Mouse (Mus musculus) layer of hippocampus, adult 9-10 months (tissue): ENCODE measurements around the gene Nlgn2.
A peak's percentile ranks its signal among the peaks of the same experiment; 100 is the strongest.
"Not testable (repeated sequence)": the region's sequence is repeated elsewhere in the genome, so short reads cannot be mapped to it uniquely, and the experiment has no call there.

ENCODE experiments used
- DNase-seq: peaks from one replicate; pipeline ENCODE4 v3.0.0; 2022; ENCODE audit warnings: low spot score

Gene Nlgn2

DNA sequence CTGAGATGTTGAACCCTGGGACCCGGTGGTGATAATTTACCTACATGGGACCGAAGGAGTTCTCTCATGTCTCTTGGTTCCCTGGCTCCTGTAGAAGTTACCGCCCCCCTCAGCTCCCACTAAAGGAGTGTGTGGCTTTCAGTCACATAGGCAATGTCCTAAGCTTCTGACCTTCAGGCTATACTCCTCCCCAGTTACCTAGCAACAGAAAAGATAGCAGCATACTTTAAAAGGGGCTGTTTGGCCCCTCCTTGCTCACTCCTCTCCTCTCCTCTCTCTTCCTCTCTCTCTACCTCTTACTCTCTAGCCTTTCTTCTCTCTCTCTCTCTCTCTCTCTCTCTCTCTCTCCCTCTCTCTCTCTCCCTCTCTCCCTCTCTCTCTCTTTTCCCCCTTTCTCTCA lies 26.1 kb upstream of the Nlgn2 start:
- DNase-seq = not testable (repeated sequence)

GRCm38 (mm10) chr11:69858113-69858998 lies 20.8 kb upstream of the Nlgn2 start, which contains the start of gene Tnk1:
Gene Tnk1, minus strand, starts transcription at chr11:69858730.
- DNase-seq = no peak

- no peak for DNase-seq
These were observed 17.8 kb upstream of the Nlgn2 start for GRCm38 (mm10) chr11:69855347-69855746.

DNA sequence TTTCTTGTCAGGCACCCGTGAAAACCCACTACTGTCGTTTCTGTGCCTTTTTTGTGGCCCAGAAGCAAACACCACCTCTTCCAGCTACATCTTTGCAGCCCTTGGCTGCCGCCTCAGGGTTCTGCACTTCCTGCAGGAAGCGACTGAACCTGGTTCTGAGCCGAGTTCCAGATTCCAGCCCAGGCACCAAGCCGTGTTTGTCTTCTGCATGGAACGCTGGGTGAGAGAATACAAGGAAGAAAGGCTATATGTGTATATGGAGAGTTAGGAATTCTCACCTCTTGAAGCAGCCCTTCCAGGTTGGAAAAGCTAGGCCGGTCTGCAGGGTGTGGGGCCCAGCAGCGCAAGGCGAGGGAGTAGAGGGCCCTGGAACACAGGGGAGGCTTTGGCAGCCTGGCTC lies 17.1 kb upstream of the Nlgn2 start:
- DNase-seq = no peak

- DNase-seq = no peak
These were observed 16.4 kb upstream of the Nlgn2 start for GRCm38 (mm10) chr11:69853994-69854393.

GRCm38 (mm10) chr11:69850754-69851153 lies 13.2 kb upstream of the Nlgn2 start:
- no peak for DNase-seq

DNA sequence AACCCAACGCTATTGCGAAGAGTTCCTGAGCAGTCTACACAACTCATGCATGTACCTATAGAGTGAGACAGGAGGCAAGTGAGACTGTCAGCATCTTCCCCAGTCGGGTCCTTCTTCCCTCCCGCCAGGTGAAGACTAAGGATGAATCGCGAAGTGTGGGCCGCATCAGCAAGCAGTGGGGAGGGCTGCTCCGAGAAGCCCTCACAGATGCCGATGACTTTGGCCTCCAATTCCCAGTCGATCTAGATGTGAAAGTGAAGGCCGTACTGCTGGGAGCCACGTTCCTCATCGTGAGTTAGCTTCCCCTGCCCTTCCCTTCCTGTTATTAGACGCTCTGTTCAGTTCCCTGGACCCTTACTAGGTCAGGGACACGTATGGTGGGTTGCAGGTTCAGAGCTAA lies 12.3 kb upstream of the Nlgn2 start:
- DNase-seq = no peak

GRCm38 (mm10) chr11:69849128-69849527 lies 11.5 kb upstream of the Nlgn2 start:
- DNase-seq = no peak

GRCm38 (mm10) chr11:69848021-69848420 lies 10.4 kb upstream of the Nlgn2 start:
- no peak for DNase-seq

DNA sequence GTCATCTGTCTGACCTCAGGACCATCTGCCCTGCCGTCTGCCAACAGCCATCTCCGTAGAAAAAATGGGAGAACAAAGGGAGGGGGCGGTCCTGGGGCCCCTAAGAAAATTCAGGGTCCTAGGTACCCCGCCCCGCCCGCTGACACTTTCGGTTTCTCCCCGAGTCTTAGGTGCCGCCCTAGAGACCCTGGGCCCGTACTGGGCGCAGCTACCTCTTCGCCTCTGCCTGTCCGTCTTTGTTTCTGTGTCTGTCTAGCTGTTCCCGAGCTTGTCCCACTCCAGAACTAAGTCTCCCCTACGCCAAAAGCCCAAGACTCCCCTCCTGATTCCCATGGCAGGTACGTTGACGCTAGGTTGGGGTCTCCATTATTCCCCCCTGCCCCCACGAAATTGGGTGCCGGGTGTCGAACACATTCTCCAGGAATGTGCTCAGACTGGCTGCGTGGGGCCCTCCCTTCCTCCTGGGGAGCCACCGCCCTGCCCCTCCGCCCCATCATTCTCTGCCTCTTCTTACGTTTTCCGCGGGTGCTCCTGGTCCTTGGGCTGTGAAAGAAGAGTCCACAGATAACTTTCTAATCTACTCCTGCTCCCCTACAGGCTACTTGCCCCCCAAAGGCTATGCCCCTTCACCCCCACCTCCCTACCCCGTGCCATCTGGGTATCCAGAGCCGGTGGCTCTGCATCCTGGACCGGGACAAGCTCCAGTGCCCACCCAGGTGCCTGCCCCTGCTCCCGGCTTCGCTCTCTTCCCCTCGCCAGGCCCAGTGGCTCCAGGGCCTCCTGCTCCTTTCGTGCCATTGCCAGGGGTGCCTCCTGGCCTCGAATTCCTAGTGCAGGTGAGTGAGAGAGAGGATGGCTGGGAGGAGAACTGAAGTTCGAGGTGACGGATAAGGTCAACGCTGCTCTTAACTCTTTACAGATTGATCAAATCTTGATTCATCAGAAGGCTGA lies 9.4 kb upstream of the Nlgn2 start:
- DNase-seq = no peak

DNA sequence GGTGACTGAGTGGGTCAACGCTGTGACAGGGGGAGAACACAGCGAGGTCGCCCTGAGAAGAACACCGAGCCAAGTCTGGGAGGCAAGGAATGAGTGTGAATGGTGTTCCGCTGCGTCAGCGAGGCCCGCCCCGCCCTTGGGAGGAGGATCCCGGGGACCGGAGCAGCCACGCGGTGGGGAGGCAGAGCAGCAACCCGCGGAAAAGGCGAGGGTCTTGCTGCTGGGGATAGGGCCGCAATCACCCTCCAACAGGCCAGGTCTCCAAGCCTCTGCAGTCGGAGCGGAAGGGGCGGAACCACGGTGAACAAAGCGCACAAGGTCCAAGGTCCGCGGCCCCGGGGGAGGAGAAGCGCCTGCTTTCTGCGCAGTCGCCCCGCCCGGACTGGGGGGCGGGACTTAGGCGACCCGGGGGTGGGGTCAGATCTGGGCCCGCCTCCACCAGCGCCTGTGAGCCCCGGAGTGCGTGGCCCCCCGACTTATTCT lies 8.7 kb upstream of the Nlgn2 start, which contains the start of gene Plscr3:
TSS of gene Plscr3 (plus strand) at position 179 of the 483 bp plus-strand sequence.
- peak; percentile 65 for DNase-seq

GRCm38 (mm10) chr11:69838714-69839104 lies 1.1 kb upstream of the Nlgn2 start:
- DNase-seq = no peak

GRCm38 (mm10) chr11:69837952-69838713 lies 549 bp upstream of the Nlgn2 start, which contains the start of gene Tmem256:
Gene Tmem256, plus strand, starts transcription at chr11:69838514.
- DNase-seq = peak; percentile 98

DNA sequence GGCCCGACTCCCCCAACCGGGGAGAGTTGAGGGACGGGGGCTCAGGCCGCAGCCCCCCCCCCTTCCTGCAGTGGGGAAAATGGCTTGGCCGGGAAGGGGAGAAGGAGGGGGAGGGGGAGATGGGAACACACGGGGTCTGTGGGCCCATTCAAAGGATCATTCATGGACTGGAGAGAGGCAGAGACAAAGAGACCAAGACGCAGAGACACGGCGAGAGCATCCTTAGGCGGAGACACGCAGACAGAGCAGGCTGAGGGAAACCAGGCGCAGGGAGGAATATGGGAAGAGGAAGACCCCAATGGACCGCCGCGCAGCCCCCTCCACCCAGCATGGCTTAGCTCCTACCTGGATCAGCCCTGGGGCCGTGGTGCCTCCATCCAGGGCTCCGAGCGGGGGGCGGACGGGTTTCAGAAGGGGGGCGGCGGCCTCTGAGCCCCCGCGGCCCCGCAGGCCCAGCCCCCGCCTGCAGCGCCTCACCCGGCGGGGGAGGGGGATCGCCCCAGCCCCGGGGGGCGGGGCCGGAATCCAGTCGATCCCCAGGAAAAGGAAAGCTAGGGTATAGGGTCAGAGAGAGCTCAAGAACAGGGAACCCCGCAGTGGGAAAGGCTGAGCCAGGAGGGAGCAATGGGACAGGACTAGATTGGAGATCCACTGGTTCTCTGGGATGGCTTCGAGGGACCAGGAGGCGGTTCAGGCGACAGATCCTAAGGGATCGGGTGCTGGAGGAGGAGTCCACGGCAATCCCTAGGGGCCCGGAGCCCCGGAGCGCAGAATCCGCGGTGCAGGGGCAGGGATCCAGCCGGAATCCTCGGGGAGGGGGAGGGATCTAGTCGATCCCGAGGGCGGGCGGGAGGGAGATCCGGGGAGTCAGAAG lies 644 bp downstream of the Nlgn2 start:
- DNase-seq = no peak

DNA sequence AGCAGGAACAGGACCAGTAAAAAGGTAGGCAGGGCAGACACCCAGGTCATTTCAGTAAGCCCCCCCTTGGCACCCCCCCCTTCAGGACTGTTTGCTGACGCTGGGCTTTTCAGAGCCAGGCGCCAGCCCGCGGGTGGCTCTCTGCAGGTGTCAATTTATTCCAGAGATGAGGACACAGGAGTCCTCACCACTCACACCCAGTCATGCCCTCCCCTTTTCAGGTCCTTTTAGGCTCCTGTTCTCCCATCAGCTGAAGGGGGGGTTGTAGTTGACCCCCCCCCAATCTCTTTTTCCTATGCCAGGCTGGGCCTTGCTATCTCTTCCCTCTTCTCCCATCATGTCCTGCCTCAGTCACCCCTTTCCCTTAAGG lies 1.6 kb downstream of the Nlgn2 start:
- DNase-seq = no peak

DNA sequence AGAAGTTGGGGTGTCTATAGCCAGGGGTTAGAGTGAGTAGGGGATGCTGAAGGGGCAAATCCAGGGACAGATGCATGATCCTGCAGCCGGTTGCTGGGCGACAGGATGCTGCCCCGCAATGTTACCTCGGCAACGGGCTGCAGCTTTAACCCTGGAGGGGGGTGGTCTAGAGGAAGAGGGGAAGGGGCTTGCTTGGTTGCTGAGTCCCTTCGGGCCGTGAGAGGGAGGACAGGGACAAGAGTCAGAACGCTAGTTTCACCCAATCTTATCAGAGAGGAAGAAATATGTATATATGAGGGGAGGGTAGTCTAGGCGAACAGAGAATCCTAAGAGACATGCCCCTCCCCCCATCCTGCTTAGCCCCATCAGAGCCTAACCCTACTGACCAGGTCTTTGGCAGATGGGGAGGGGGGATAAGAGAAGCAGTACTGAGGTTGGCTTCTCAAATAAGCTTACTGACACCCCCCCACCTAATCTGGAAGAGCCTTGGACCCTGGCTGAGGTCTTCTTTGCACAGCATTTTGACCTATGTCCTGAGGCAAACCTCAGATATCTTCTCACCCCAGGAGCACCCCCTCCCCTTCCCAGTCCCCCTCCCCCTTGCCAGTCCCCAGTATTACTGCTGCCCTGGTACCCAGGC lies 2.1 kb downstream of the Nlgn2 start:
- DNase-seq = no peak

GRCm38 (mm10) chr11:69834001-69834549 lies 3.5 kb downstream of the Nlgn2 start:
- DNase-seq = no peak

DNA sequence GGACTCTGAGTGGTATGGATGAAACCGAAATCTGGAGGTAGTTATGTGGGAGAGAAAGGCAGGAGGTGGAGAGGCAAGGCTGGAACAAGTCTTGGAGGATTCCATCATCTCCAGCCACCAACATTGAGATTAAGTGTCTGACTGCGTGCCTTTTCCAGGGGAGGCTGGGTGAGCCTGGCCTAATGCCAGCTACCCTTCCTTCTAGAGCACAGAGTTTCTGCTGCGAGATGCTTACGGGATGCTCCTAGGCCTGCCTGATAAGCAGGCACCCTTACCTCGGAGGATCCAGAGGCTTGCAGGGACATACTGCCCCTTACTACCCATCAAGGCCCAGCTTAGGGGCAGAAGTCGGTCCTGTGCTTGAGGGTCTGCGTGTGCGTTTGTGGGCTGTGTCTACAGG lies 4.0 kb downstream of the Nlgn2 start:
- no peak for DNase-seq

DNA sequence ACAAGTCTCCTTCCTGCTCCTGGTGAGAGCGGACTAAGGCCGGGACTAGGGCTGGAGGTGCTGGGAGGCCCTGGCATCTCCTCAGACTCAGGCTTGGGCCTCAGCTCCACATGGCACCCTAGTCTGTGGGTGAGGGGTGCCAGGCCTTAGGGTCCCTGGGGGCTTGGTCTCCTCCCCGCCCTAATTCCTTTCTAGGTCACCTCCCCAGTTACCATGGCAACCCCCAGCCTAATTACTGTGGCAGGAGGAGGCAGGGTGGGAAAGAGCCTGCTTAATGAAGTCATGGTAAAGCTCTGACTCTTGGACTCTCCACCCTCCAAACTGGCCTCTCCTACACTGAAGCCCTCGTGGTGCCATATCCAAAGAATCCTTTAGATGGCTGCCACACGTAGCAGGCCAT lies 8.8 kb downstream of the Nlgn2 start:
- no peak for DNase-seq

GRCm38 (mm10) chr11:69823456-69823855 lies 14.1 kb downstream of the Nlgn2 start:
- DNase-seq = no peak
